Mouse (Mus musculus) cerebellum, postnatal 14 days (tissue): ENCODE measurements at regions not wholly inside any gene's neighbourhood (a gene's known extent, or its start where the extent isn't known, plus 50 kb on each side); places are given as distances from the start of the nearest gene placed in this dataset.

ENCODE experiments used
- DNase-seq, 2 experiments: peaks; one replicate each; pipeline ENCODE4 v3.0.0; 2021; ENCODE audit warnings: mixed read lengths in 2 of 2

DNA sequence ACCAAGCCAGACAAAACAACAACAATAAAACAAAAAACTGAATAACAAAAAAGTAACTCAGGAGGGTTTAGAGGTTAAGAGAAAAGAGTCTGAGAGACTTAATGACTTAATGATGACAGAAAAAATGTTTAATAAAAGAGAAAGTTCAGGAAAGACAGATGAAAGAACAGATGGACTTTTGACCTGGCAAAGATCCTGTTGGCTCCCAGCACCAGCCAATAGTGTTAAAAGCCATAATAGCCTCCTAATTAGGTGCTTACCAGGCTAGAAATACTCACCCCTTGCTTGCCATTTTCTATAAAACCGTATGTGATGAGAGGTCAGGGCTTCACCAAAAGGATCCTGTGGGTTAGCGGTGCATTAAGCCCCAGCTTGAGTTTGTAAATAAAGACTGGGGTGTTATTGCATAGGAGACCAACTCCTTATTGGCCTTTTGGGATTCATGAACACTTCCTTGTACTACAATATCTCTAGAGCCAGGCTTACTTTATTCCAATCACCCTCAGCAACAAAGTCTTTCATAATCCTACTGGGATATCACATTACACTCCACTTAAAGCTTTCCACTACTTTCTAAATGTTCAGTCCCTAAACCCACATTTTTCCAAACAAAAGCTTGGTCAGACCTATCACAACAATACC is 282.1 kb upstream of the Rasa1 start:
- peak; percentile 56 to 63 for DNase-seq

- no peak for DNase-seq
These were observed 268.9 kb upstream of the Rasa1 start for GRCm38 (mm10) chr13:85557821-85558220.

- peak; percentile 77 to 86 for DNase-seq
These were observed 267.3 kb upstream of the Rasa1 start for GRCm38 (mm10) chr13:85556101-85556853.

DNA sequence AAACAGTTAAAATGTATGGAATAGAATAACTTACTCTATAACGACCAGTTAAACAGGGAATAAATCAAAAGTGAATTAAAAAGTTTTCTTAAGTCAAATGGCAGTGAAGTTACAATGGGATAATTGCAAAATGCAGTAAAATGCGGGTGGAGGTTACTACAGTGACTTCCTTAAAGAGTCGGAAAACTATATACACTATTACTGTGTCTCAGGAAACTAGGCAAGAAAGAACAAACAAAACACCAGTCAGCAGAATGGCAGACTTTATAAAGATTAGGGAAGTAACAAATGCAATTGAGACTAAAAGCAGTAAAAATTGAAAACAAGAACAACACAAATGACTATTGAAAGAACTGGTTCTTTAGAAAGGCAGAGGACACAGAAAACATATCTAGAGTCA is 264.1 kb upstream of the Rasa1 start:
- no peak for DNase-seq

DNA sequence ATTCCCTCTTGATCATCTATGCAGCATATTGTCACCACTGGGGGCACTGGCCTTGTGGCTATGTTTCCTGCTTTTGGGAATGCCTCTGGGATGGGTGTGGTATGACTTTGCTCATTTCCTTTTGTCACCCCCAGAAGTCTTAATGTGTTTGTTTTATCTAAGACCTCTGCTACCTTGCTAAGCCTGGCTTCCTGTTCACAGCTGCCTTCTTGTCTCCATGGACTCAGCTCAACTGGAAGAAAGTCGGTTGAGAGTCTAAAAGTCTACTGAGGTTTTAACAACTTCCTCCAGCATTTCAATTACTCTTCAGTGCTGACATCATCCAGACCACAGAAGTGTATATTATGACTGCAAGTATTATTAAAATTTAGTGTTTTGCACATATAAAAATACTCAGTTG is 220.7 kb upstream of the Rasa1 start:
- DNase-seq = no peak

GRCm38 (mm10) chr13:85508552-85508951 is 219.6 kb upstream of the Rasa1 start:
- no peak for DNase-seq

GRCm38 (mm10) chr13:85507374-85508101 is 218.6 kb upstream of the Rasa1 start:
- DNase-seq = no peak

- no peak for DNase-seq
These were observed 217.9 kb upstream of the Rasa1 start for GRCm38 (mm10) chr13:85506875-85507274.

GRCm38 (mm10) chr13:85506030-85506429 is 217.1 kb upstream of the Rasa1 start:
- DNase-seq = no peak

DNA sequence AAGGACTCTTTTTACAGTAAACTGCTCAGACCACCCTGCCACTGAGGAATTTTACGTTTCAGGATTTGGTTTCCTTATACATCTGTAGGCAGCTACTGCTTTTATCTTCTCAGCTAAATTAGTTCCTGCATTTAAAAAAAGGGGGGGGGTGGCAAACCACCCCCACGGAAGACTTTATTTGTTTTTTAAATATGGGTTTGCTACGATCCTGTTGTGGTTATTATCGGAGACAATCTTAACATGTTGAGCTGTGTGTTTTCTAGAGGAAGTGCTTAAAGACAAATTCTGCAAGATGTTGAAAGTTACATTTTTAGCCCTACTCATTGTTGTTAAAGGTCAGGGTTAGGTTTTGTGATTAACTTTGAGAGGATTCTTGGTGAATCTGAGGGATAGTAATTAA is 216.1 kb upstream of the Rasa1 start:
- DNase-seq = no peak

- DNase-seq = no peak
These were observed 215.1 kb upstream of the Rasa1 start for GRCm38 (mm10) chr13:85504001-85504400.

GRCm38 (mm10) chr13:85498696-85499095 is 209.8 kb upstream of the Rasa1 start:
- no peak for DNase-seq

DNA sequence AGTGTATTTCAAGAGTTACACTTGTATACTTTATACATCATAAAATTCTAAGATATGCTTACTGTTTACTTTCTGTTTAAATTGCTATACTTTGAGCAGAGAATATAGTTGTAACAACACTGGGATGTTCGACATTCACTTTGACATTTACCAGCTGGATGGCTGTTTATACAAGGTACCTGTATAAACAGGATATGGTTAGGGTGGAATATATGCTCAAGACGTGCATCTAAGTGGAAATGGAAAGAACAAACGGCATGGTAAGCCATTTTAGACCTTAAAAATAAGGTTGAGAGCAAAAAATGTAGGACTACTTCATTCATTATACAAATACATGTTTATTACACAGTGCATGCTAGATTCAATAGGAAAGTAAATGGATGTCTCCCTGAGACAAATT is 195.9 kb upstream of the Rasa1 start:
- DNase-seq = no peak

GRCm38 (mm10) chr13:85483348-85483747 is 194.4 kb upstream of the Rasa1 start:
- no peak for DNase-seq

DNA sequence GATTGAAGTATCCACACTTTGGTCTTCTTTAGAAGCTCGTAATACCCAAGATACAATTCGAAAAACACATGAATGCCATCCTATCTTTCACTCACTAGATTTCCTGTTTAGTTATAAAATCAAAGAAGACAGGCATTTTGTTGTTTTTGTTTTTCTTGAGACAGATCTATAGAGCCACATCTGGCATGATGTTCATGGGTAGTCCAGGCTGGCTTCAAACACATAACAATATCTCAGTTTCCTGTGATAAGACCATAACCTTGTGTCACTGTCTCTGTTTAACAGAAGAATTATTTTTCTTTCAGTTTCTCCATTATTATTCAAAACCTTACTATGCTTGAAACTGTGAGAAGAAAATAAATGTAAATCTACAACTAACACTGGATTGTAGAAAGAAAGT is 190.5 kb upstream of the Rasa1 start:
- no peak for DNase-seq

DNA sequence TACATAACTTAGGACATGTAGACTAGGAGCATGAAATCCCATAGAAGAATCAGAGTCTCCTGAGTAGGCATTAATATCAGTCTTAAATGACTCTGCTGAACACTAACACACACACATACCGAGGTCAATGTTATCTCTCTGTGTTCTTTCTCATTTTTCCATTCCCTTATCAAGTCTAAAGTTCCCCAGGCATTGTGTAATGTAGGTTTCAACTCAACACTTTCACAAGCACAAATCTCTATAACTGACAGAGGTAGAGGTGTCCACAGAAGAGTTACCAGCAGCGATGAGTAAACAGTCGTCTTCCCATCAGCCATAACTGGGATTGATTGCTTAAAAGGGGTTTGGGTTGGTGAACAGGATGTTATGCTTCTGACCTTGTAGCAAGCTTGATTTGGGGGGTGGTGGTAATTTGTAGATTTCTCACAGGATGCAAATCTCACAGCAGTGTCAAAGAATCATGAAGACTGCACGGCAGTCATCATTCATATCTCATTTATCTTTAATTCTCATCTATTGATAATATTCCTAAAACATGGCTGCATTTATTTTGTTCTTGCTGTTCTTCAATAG is 187.4 kb upstream of the Rasa1 start:
- DNase-seq = no peak

DNA sequence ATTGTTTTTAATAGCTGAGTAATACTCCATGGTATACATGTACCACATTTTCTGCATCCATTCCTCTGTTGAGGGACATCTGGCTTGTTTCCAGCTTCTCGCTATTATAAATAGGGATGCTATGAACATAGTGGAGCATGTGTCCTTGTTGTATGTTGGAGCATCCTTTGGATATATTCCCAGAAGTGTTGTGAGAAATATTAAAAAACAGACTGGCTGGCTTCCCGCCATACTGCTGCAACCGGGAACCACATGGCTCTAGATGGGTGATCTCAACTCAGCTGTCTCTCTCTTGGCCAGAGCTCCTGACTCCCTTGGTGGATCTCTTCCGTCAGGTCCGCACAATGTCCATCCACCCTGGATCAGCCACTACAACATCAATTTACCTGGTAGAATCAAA is 182.4 kb upstream of the Rasa1 start:
- peak; percentile 14 to 35 for DNase-seq

GRCm38 (mm10) chr13:85459387-85459786 is 170.5 kb upstream of the Rasa1 start:
- DNase-seq = no peak

DNA sequence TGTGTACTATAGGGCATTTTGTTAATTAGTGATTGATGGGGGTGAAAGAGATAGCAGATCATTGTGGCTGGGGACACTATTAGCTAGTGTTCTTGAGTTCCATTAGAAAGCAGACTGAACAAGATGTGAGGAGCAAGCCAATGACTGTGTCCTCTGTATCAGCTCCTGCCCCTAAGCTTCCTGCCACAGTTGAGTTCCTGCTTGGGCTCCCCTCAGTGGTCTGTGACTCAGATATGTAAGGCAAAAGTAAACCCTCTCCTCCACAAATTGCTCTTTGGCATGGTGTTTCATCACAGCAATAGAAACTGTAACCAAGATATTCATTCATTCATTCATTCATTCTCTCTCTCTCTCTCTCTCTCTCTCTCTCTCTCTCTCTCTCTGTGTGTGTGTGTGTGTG is 169.7 kb upstream of the Rasa1 start:
- no peak for DNase-seq

DNA sequence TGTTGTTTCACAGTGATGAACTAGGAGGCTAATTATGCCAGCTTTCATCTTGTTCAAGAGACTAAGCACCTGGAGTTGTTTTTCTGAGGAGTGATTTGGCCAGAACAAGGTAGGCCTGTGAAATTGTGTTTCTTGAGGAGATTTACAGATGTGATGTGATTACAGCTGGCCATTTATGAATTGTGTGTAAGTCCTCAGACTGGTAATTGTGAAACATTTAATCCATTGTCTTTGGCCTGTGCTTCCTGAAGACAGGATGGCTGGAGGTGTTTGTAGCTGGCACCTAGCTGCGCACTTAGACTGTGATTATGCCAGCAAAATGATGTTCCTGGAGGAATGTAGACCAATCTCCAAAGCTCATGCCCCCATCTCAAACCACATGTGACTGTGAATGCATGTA is 150.7 kb upstream of the Rasa1 start:
- DNase-seq = no peak

DNA sequence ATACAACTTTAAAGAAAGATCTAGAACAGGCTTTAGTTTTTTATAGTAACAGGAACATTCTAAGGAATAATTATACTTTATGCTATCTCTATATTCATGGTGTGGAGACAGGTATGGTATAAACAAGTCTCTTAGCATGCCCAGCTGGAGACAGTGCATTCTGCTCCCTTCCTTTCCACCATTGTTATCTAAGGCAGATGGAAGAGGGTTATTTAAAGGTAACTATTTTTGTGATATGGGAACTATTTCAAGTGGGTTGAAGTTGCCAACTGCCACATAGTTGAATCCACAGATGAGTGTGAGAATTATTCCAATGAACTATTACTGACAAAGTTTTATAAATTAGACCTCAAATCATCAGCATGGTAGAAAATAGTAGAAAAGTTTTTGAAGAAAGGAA is 148.9 kb upstream of the Rasa1 start:
- DNase-seq = no peak

- DNase-seq = no peak
These were observed 148.1 kb upstream of the Rasa1 start for GRCm38 (mm10) chr13:85437009-85437408.

DNA sequence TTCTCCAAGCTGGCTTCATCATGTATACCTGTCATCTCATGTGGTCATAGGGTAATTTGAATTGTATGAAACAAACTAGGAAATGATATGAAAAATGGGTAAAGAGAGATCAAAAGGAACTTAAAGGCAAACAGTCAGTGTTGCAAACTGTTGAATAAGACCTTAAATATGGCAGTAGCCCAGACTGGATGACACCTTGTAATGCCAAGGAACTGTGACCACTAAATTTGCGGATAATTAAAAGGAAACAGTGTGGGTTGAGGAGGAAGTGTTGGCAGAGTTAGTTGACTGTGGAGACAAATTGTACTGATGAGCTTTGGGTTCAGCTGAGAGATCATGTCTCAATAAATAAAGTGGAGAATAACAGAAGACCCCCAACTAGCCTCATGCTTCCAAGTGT is 147.3 kb upstream of the Rasa1 start:
- DNase-seq = no peak

DNA sequence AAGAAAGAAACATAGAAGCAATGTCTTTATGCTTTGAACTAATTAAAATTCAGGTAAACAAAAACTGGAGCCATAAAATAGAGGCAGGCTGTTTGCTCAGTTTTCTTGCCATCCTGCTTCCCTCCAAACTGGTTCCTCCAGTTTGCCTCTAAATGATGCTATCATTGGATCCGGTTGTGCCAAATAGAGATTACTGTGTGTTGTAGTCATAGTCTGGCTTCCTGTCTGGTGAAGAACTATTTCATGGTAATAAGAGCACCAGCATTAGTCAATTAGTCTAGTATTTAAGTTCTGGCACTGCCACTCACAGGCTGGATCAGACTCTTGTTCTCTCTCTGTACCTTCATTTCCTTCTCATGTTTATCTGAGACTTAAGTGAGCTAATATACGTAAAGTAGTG is 141.9 kb upstream of the Rasa1 start:
- DNase-seq = no peak
